Mouse (Mus musculus): Measurements from ENCODE around the gene Litaf. TPM values are rescaled to one million over a fixed set of nuclear protein-coding genes. Genes with fewer than 3 reads are reported as not detected.

The Litaf gene
- polyA plus RNA-seq, 1 experiment from 2014 or later = 122 TPM

DNA sequence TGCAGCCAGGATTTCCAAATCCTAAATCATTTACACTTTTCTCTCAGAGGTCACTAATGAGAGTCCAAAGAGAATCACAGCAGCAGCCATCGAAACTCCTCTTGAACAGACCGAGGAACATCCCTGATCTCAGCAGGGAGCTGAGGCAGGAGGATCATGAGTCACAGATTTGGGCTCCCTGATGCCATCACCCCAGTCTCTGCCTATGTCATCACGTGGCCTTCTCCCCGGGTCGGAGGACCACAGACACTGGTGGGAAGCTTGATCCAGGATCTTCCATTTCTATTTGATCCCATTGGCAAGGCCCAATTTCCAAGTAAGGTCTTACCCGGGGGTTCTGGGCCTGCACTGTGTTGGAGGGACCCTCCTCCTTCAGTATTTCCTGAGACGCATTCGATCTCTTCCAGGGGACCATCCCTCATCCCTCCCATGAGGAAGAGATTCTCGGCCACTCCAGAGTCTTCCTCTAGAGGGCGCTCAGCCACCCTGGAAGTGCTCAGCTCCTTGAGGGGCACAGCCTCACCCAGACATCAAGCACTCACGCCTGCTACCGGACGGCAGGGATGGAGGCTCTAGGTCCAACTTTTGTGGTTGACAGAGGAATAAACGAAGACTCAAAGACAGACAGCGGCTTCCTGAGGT is 30.0 kb downstream of the Litaf start:
- no peaks in the 10 kb centered on the region for H3K36me3 ChIP-seq
- WGBS = 27% methylated on average over 15 of the region's 15 CpGs
- H3K9ac ChIP-seq = no peak overlapping the region
- no peak overlapping the region for H3K27ac ChIP-seq
- peaks cover 5% of the 10 kb centered on the region for H3K27me3 ChIP-seq
- ATAC-seq (replicated peaks; ENCODE audit: low FRiP score) = peak; percentile 58
- H3K4me2 ChIP-seq = 0 out of 2 replicates have a peak overlapping the region, but pooled peaks have one; percentile 7
- no peak overlapping the region for H3K4me3 ChIP-seq (replicated peaks)
- H3K9me3 ChIP-seq (replicated peaks) = no peaks in the 10 kb centered on the region
- H3K4me1 ChIP-seq = no peaks in the 10 kb centered on the region

DNA sequence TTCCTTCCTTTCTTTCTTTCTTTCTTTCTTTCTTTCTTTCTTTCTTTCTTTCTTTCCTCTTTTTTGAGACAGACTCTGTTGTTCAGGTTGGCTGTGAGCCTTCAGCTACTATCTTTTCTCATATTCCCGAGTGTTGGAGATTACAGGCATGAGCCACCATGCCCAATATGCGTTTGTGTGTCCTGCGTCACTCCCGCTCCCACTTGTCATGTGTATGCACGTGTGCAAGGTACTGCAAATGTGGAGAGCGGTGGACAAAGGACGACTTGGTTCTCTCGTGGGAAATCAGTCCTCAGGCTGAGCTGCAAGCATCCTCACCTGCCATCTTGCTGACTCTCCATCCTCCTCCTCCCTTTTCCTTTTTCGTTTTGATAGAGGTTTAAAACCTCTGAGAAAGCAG is 30.7 kb downstream of the Litaf start:
- ATAC-seq (replicated peaks; ENCODE audit: low FRiP score) = no peak

GRCm38 (mm10) chr16:11034193-11034803 is 31.7 kb downstream of the Litaf start:
- ATAC-seq (replicated peaks; ENCODE audit: low FRiP score) = peak; percentile 59
- 3% methylated on average over 4 of the region's 4 CpGs for WGBS
- Histone ChIP-seq H3K36me3 (no peaks in the 10 kb centered on the region), H3K27me3 (peaks cover 5% of the 10 kb centered on the region), H3K4me2 (no peak overlapping the region), H3K9me3 (replicated peaks) (no peaks in the 10 kb centered on the region), H3K4me3 (replicated peaks) (no peak overlapping the region), H3K9ac (no peak overlapping the region), H3K27ac (no peak overlapping the region), H3K4me1 (no peaks in the 10 kb centered on the region)

More for the DNA sequence above, 30.7 kb downstream of the Litaf start:
- Histone ChIP-seq H3K27me3 (peaks cover 5% of the 10 kb centered on the region), H3K9ac (no peak overlapping the region), H3K4me3 (replicated peaks) (no peak overlapping the region), H3K9me3 (replicated peaks) (no peaks in the 10 kb centered on the region), H3K36me3 (no peaks in the 10 kb centered on the region), H3K27ac (no peak overlapping the region), H3K4me2 (no peak overlapping the region), H3K4me1 (no peaks in the 10 kb centered on the region)
- 85% methylated on average over 9 of the region's 9 CpGs for WGBS

GRCm38 (mm10) chr16:11031320-11031719 is 34.6 kb downstream of the Litaf start:
- H3K4me2 ChIP-seq = no peak overlapping the region
- H3K4me1 ChIP-seq = no peaks in the 10 kb centered on the region
- no peaks in the 10 kb centered on the region for H3K27me3 ChIP-seq
- H3K27ac ChIP-seq = no peak overlapping the region
- 56% methylated on average over 3 of the region's 3 CpGs for whole genome bisulfite sequencing
- H3K9ac ChIP-seq = no peak overlapping the region
- no peaks in the 10 kb centered on the region for H3K36me3 ChIP-seq
- no peaks in the 10 kb centered on the region for H3K9me3 ChIP-seq (replicated peaks)
- no peak overlapping the region for H3K4me3 ChIP-seq (replicated peaks)
- no peak for ATAC-seq (replicated peaks; ENCODE audit: low FRiP score)

- no peak for ATAC-seq (replicated peaks; ENCODE audit: low FRiP score)
- Histone ChIP-seq H3K27me3 (no peaks in the 10 kb centered on the region), H3K4me2 (no peak overlapping the region), H3K4me1 (no peaks in the 10 kb centered on the region), H3K36me3 (no peaks in the 10 kb centered on the region), H3K9ac (no peak overlapping the region), H3K9me3 (replicated peaks) (no peaks in the 10 kb centered on the region), H3K4me3 (replicated peaks) (no peak overlapping the region), H3K27ac (no peak overlapping the region)
- WGBS = 82% methylated on average over 4 of the region's 4 CpGs
Observed at GRCm38 (mm10) chr16:11030844-11031243, 35.1 kb downstream of the Litaf start.

GRCm38 (mm10) chr16:11028206-11028605 is 37.8 kb downstream of the Litaf start:
- H3K27ac ChIP-seq = no peak overlapping the region
- no peak overlapping the region for H3K4me3 ChIP-seq (replicated peaks)
- no peaks in the 10 kb centered on the region for H3K9me3 ChIP-seq (replicated peaks)
- no peak for ATAC-seq (replicated peaks; ENCODE audit: low FRiP score)
- no peak overlapping the region for H3K9ac ChIP-seq
- H3K4me2 ChIP-seq = no peak overlapping the region
- no peaks in the 10 kb centered on the region for H3K27me3 ChIP-seq
- WGBS = 57% methylated on average over 7 of the region's 7 CpGs
- H3K36me3 ChIP-seq = no peaks in the 10 kb centered on the region
- 0 out of 2 replicates have a peak, but pooled peaks cover 4% of the 10 kb centered on the region for H3K4me1 ChIP-seq

GRCm38 (mm10) chr16:11024841-11025240 is 41.1 kb downstream of the Litaf start:
- no peak overlapping the region for H3K9ac ChIP-seq
- H3K36me3 ChIP-seq = no peaks in the 10 kb centered on the region
- no peaks in the 10 kb centered on the region for H3K27me3 ChIP-seq
- H3K27ac ChIP-seq = no peak overlapping the region
- 70% methylated on average over 3 of the region's 3 CpGs for WGBS
- H3K9me3 ChIP-seq (replicated peaks) = no peaks in the 10 kb centered on the region
- 0 out of 2 replicates have a peak, but pooled peaks cover 4% of the 10 kb centered on the region for H3K4me1 ChIP-seq
- ATAC-seq (replicated peaks; ENCODE audit: low FRiP score) = no peak
- no peak overlapping the region for H3K4me3 ChIP-seq (replicated peaks)
- H3K4me2 ChIP-seq = no peak overlapping the region

GRCm38 (mm10) chr16:11023618-11024017 is 42.3 kb downstream of the Litaf start:
- no peak for ATAC-seq (replicated peaks; ENCODE audit: low FRiP score)
- H3K4me3 ChIP-seq (replicated peaks) = no peak overlapping the region
- H3K4me1 ChIP-seq = peaks cover 5% of the 10 kb centered on the region; the same call in 1 of the 2 replicates
- no peak overlapping the region for H3K27ac ChIP-seq
- no peaks in the 10 kb centered on the region for H3K27me3 ChIP-seq
- H3K9ac ChIP-seq = no peak overlapping the region
- no peak overlapping the region for H3K4me2 ChIP-seq
- 90% methylated on average over 5 of the region's 5 CpGs for WGBS
- no peaks in the 10 kb centered on the region for H3K36me3 ChIP-seq
- H3K9me3 ChIP-seq (replicated peaks) = no peaks in the 10 kb centered on the region

DNA sequence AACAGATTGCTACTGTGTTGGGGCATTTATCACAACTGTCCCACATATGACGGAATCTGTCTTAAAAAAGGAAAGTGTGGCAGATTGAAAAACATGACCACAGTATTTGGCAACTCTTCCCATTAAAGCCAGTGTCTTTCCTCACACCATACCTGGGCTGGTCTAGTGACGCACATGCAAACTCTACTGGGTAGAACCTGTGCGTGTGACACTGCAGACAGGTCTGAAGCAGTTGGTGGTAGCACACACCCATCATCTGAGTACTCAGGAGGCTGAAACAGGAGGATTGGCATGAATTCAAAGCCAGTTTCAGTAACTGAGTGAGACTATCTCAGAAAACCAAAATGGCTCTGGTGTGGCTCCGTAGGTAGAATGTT is 43.9 kb downstream of the Litaf start:
- no peak overlapping the region for H3K9ac ChIP-seq
- H3K4me3 ChIP-seq (replicated peaks) = no peak overlapping the region
- H3K4me1 ChIP-seq = peaks cover 16% of the 10 kb centered on the region
- H3K36me3 ChIP-seq = no peaks in the 10 kb centered on the region
- ATAC-seq (replicated peaks; ENCODE audit: low FRiP score) = no peak
- WGBS = 88% methylated on average over 4 of the region's 4 CpGs
- H3K27me3 ChIP-seq = no peaks in the 10 kb centered on the region
- no peak overlapping the region for H3K27ac ChIP-seq
- H3K4me2 ChIP-seq = no peak overlapping the region
- H3K9me3 ChIP-seq (replicated peaks) = no peaks in the 10 kb centered on the region

DNA sequence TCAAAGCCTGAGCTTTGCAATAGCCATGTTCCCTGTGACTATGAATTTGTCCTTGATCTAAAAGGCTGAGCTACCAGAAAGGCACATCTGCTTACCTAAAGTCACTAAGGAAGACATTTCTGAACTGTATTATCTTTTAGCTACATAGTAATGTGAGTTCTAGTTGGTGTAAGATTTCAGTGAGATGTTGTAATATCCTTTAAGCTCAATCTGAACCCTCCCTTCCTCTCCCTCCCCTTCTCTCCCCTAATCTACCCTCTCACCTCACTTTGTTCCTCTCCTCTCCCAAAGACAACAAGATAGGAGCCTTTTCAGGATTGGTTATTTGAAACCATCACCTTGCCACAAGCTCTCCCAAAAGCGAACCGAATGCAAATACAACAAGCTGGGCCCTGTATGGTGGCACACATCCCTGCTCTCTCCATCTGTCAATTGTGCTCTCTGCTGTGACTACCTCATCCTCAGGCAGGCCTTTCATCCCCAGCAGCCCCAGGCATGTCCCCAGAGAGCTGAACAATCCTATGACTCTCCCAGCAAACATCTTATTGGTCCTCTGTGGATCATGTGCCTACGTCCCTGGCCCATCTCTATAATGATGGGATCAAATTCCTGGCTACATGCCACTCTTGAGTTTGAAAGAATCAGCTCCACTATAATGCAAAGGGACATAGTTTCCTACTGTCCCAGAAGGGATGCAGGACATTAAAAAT is 44.4 kb downstream of the Litaf start:
- Histone ChIP-seq H3K9me3 (replicated peaks) (no peaks in the 10 kb centered on the region), H3K4me1 (peaks cover 16% of the 10 kb centered on the region), H3K9ac (no peak overlapping the region), H3K27me3 (no peaks in the 10 kb centered on the region), H3K36me3 (no peaks in the 10 kb centered on the region), H3K27ac (no peak overlapping the region), H3K4me3 (replicated peaks) (no peak overlapping the region), H3K4me2 (no peak overlapping the region)
- WGBS = 63% methylated on average over 3 of the region's 3 CpGs
- no peak for ATAC-seq (replicated peaks; ENCODE audit: low FRiP score)

DNA sequence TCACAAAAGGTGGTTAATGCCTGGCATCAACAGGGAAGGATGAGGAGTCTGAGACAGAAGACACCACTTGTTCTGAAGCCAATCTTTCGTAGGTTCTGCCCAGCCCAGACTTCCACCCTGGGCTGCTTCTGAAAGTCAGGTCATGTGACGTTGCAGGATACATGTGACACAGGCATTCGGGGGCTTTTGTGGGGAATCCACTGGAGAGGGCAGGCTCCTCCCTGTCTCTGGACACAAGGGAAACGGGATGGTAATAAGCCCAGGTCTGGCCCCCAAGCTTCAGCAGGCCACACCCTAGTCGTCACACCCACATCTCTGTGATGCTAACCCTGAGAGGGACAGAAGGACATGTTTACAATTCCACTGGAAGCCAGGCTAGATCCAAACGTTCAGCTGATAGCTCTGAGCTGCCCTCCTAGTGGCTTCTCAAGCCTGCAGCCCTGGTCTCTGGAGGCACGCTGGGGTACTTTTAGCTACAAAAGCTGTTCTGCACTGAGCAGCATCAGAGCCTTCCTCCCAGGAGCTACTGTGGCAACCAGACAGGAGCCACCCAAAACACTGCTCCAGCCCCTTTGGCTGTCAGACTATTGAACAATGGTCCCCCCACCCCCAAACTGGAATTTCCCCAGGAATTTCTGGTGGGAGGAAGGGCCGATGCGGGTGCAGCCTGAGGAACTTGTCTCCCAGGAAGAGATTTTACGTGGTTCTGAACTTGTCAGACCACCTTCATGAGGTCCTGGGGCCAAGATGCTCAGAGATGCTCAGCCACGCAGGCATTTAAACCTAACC is 48.0 kb downstream of the Litaf start:
- ATAC-seq (replicated peaks; ENCODE audit: low FRiP score) = 0 out of 2 replicates have a peak, but pooled peaks have one; percentile 37
- H3K27ac ChIP-seq = no peak overlapping the region
- H3K27me3 ChIP-seq = no peaks in the 10 kb centered on the region
- no peaks in the 10 kb centered on the region for H3K36me3 ChIP-seq
- no peaks in the 10 kb centered on the region for H3K9me3 ChIP-seq (replicated peaks)
- H3K4me3 ChIP-seq (replicated peaks) = no peak overlapping the region
- H3K4me1 ChIP-seq = peaks cover 12% of the 10 kb centered on the region
- H3K9ac ChIP-seq = no peak overlapping the region
- H3K4me2 ChIP-seq = no peak overlapping the region
- WGBS = 36% methylated on average over 11 of the region's 11 CpGs

DNA sequence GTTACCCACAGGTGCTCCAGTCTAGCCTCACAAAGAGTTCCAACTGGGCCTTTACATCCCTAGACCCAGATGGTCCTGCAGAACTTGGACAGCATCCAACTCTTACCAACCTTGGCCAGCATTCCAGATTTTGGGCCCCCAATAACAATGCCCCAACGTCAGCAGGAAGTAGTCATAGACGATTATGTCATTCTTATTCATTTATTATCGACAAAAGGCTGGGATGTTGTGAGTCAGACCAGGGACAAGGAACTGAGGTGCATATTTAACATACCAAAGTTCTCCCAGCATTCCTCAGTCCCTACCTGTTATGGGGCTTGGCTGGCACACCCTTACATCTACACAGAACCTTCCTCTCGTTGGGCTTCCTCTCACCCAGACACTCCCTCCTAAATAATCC is 49.6 kb downstream of the Litaf start:
- no peaks in the 10 kb centered on the region for H3K36me3 ChIP-seq
- H3K9ac ChIP-seq = no peak overlapping the region

More for the DNA sequence above, 49.6 kb downstream of the Litaf start:
- H3K4me3 ChIP-seq (replicated peaks) = no peak overlapping the region
- peaks cover 24% of the 10 kb centered on the region for H3K4me1 ChIP-seq
- no peak overlapping the region for H3K4me2 ChIP-seq
- no peaks in the 10 kb centered on the region for H3K9me3 ChIP-seq (replicated peaks)
- H3K27ac ChIP-seq = no peak overlapping the region
- ATAC-seq (replicated peaks; ENCODE audit: low FRiP score) = no peak
- WGBS = 64% methylated on average over 4 of the region's 4 CpGs
- no peaks in the 10 kb centered on the region for H3K27me3 ChIP-seq
